Mouse (Mus musculus) ES-E14 (cell line): ENCODE measurements around the gene Il20rb.

Experiments used
- HCFC1 ChIP-seq: IDR thresholded peaks from 2 replicates; pipeline ENCODE4 v1.6.1; 2012; ENCODE audit warnings: low read length, inconsistent platforms, borderline replicate concordance; ENCODE audit not compliant: insufficient read depth
- ZNF384 ChIP-seq: IDR thresholded peaks from 2 replicates; pipeline ENCODE4 v1.6.1; 2012; ENCODE audit warnings: low read depth, low read length, inconsistent platforms

- TF ChIP-seq HCFC1 (no peak), ZNF384 (no peak)
These were observed 3.3 kb downstream of the Il20rb start for GRCm38 (mm10) chr9:100483318-100483717.
